Mouse (Mus musculus) limb, embryonic 14.5 days (tissue): ENCODE results near the gene Ugt1a6a. TPM values are rescaled to one million over a fixed set of nuclear protein-coding genes. Genes with fewer than 3 reads are reported as not detected.

ENCODE experiments used
- ATAC-seq: fragments of 200-750 bp; cut with Nextera tagmentation; 2 replicates; pipeline ENCODE4 v1.8.0; 2017; ENCODE audit warnings: low read depth, moderate number of reproducible peaks, moderate TSS enrichment; ENCODE audit not compliant: low FRiP score
- DNase-seq: peaks from one replicate; pipeline ENCODE4 v3.0.0-alpha.2; 2015; ENCODE audit warnings: low spot score
- H3K27ac ChIP-seq: fragments of 300-500 bp; sonication (generic); replicated peaks from 2 replicates; pipeline ENCODE4 v1.5.1; 2014; ENCODE audit warnings: low read depth, mild to moderate bottlenecking, low read length, moderate library complexity, mixed read lengths
- H3K27me3 ChIP-seq: fragments of 300-500 bp; sonication (generic); 2 replicates; pipeline ENCODE4 v1.6.1; 2014; ENCODE audit warnings: low read length, mixed read lengths; ENCODE audit not compliant: control insufficient read depth, insufficient read depth
- H3K36me3 ChIP-seq: fragments of 300-500 bp; sonication (generic); 2 replicates; pipeline ENCODE4 v1.6.1; 2014; ENCODE audit warnings: mild to moderate bottlenecking, low read length, moderate library complexity, mixed read lengths; ENCODE audit not compliant: control insufficient read depth, insufficient read depth
- H3K4me1 ChIP-seq: fragments of 300-500 bp; sonication (generic); 2 replicates; pipeline ENCODE4 v1.6.1; 2014; ENCODE audit warnings: antibody characterized with exemption, low read length, mixed read lengths; ENCODE audit not compliant: control insufficient read depth, insufficient read depth
- H3K4me2 ChIP-seq: fragments of 300-500 bp; sonication (generic); replicated peaks from 2 replicates; pipeline ENCODE4 v1.6.1; 2014; ENCODE audit warnings: low read depth, mild to moderate bottlenecking, low read length, moderate library complexity; ENCODE audit not compliant: severe bottlenecking
- H3K4me3 ChIP-seq: fragments of 300-500 bp; sonication (generic); replicated peaks from 2 replicates; pipeline ENCODE4 v1.5.1; 2014; ENCODE audit warnings: low read length
- H3K9ac ChIP-seq: fragments of 300-500 bp; sonication (generic); 2 replicates; pipeline ENCODE4 v1.6.1; 2014; ENCODE audit warnings: mild to moderate bottlenecking, low read depth, low read length, moderate library complexity; ENCODE audit not compliant: severe bottlenecking
- H3K9me3 ChIP-seq: fragments of 300-500 bp; sonication (generic); 2 replicates; pipeline ENCODE4 v1.6.1; 2016; ENCODE audit warnings: low read length; ENCODE audit not compliant: control insufficient read depth
- POLR2A ChIP-seq: fragments of 200-500 bp; IDR thresholded peaks from 2 replicates; pipeline ENCODE4 v1.8.0; 2012; ENCODE audit warnings: inconsistent platforms, mild to moderate bottlenecking, moderate library complexity, borderline replicate concordance; ENCODE audit not compliant: insufficient read depth, insufficient read length; ENCODE audit errors: extremely low read depth
- WGBS: fragments of 180-500 bp; shearing (Covaris S2); extraction: QIAGEN DNeasy Blood & Tissue Kit; methylation state at CpG from one replicate; pipeline ENCODE4 v1.1.7; 2014; 5-methylcytosine and 5-hydroxymethylcytosine counted together
- polyA plus RNA-seq, 2 experiments: library from polyadenylated mRNA; depleted of rRNA in 1 of 2; stranded (reverse) in 1 of 2; unstranded in 1 of 2; fragments of >200 nt; fragmentation: Nextera tagmentation in 1 of 2; extraction: Ambion mirVana in 1 of 2; gene quantifications; 2 replicates each; pipeline versions ENCODE4 v1.2.1 to v1.2.3; 2012 to 2014

Ugt1a6a gene
- polyA plus RNA-seq, 2 experiments = 2.3 to 5.4 TPM

DNA sequence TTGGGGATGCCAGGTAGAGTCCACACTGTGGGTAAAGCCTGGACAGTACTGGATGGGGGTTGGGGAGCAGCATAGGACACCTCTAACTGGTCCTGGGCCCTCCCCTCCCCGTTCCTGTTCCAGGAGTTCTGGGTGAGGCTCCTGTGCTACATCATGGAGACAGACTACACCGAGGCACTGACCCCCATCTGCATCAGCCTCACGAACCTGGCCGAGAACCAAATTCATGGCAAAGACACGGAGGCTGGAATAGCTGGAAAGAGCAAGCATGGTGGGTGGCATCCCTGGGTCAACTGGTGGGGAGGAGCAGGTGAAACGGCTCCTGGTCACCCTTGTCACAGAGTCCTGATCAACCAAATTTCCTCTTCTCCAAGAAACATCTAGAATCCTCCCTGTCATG is 104.2 kb downstream of the Ugt1a6a start:
- WGBS = 77% methylated on average over 6 of the region's 6 CpGs
- Histone ChIP-seq H3K27ac (no peak overlapping the region), H3K9me3 (peaks cover 94% of the 10 kb centered on the region), H3K4me3 (no peak overlapping the region), H3K9ac (no peak overlapping the region), H3K36me3 (no peaks in the 10 kb centered on the region), H3K4me1 (no peaks in the 10 kb centered on the region), H3K4me2 (no peak overlapping the region), H3K27me3 (no peaks in the 10 kb centered on the region)
- no peak for DNase-seq
- no peak for ATAC-seq
- TF ChIP-seq POLR2A = no peak

DNA sequence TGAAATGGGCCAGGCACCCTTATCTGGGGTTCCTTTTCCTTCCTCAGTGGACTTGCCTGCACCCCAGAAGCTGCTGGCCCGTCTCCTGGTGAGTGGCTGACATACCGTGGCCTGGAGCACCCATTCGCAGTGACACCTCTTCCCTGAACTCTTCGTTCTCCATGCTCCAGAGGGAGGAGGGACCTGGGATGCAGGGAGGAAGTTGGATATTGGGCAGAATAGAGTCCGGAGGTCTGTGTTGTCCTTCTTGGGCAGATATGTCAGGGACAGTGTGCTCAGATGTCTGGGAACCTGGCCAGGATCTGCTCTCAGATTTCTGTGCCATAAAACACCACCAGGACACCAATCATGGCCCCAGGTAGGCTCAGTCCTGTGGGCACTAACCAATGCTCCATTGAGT is 105.5 kb downstream of the Ugt1a6a start:
- Histone ChIP-seq H3K27me3 (no peaks in the 10 kb centered on the region), H3K27ac (no peak overlapping the region), H3K9ac (no peak overlapping the region), H3K4me3 (no peak overlapping the region), H3K36me3 (no peaks in the 10 kb centered on the region), H3K4me2 (no peak overlapping the region), H3K9me3 (peaks cover 93% of the 10 kb centered on the region), H3K4me1 (no peaks in the 10 kb centered on the region)
- ATAC-seq (no peak), DNase-seq (no peak)
- WGBS = 70% methylated on average over 5 of the region's 5 CpGs
- no peak for TF ChIP-seq POLR2A

DNA sequence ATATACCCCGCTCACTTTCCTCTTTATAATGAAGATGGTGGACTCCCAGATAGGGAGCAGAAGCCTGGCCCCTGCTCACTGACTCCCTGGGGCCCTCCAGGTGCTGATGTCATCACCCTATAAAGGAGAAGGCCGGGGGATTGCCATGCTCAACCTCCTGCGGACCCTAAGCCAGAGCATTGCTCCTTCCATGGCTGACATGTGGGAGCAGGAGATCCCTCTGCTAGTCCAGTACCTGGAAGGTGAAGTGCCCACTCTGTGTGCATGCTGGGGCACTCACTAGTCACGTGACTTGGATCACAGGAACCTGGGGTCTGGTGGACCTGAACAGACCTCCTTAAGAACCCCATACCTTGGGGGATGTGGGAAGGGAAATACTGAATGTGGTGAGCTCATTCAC is 106.0 kb downstream of the Ugt1a6a start:
- Histone ChIP-seq H3K27me3 (no peaks in the 10 kb centered on the region), H3K4me1 (no peaks in the 10 kb centered on the region), H3K4me3 (no peak overlapping the region), H3K27ac (no peak overlapping the region), H3K9ac (no peak overlapping the region), H3K36me3 (no peaks in the 10 kb centered on the region), H3K4me2 (no peak overlapping the region), H3K9me3 (peaks cover 93% of the 10 kb centered on the region)
- ATAC-seq = no peak
- DNase-seq = no peak
- WGBS = 75% methylated on average over 4 of the region's 4 CpGs
- no peak for TF ChIP-seq POLR2A

DNA sequence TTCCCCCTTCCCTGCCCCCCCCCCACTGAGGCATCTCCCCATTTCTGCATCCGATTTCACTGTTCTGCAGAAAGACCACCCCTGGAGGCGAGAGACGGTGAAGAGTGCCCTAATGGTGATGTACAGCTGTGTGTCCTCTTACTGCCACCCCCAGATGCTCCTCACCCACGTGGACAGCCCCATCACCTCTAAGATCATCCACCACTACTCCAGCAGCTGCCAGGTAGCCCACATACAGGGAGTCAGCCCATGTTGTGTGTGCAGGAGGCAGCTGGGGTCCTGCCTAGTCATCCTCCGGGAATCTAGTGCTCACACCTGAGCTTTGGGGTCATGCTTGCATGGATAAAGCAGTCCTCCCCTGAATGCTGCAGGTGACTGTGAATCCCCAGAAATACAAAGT is 109.3 kb downstream of the Ugt1a6a start:
- Histone ChIP-seq H3K27me3 (no peaks in the 10 kb centered on the region), H3K4me2 (no peak overlapping the region), H3K4me1 (no peaks in the 10 kb centered on the region), H3K36me3 (no peaks in the 10 kb centered on the region), H3K9me3 (peaks cover 94% of the 10 kb centered on the region), H3K9ac (no peak overlapping the region), H3K4me3 (no peak overlapping the region), H3K27ac (no peak overlapping the region)
- DNase-seq = no peak
- 60% methylated on average over 5 of the region's 5 CpGs for WGBS
- no peak for TF ChIP-seq POLR2A
- no peak for ATAC-seq

DNA sequence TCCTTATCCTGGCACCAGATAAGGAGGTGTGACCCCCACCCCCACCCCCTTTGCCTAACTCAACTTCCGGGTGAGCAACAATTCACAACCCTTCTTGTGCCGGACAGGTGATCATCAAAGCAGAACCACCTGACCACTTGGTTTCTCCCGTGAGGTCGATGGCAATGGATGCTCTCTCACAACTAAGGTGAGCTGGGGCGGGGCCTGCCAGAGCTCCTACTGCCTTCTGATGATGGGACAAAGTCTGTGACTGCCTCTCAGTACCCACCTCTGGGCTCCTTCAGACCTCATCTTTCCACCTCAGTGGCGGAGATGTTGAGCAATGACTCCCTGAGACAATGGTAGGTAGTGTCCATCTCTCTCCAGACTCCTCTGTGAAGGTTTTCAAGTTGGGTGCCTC is 111.3 kb downstream of the Ugt1a6a start:
- no peak overlapping the region for H3K9ac ChIP-seq
- WGBS = 75% methylated on average over 6 of the region's 6 CpGs
- peaks cover 94% of the 10 kb centered on the region for H3K9me3 ChIP-seq
- DNase-seq (no peak), ATAC-seq (no peak)
- no peak for TF ChIP-seq POLR2A
- no peak overlapping the region for H3K4me3 ChIP-seq
- H3K4me1 ChIP-seq = no peaks in the 10 kb centered on the region
- no peak overlapping the region for H3K27ac ChIP-seq
- no peaks in the 10 kb centered on the region for H3K36me3 ChIP-seq
- H3K27me3 ChIP-seq = no peaks in the 10 kb centered on the region
- H3K4me2 ChIP-seq = no peak overlapping the region

DNA sequence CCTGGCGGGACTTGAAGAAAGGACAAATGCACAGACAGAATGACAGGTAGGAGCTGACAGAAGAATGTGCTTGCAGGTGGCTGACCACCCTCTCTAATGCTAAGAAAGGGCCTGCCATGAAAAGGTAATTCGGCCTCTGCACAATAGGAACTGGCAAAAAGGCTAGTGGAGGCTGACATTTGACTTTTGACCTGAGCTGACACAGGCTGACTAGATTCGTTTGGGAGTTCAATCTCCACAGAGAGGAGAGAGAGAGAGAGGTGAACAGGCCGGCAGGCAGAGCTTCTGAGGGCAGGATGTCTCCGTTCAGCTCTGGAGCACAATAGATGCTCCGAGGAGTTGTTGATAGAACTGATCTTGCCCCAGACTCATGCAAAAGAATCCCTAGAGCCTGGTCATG is 111.8 kb downstream of the Ugt1a6a start:
- H3K27me3 ChIP-seq = no peaks in the 10 kb centered on the region
- no peak overlapping the region for H3K4me3 ChIP-seq
- no peak for ATAC-seq
- no peak overlapping the region for H3K27ac ChIP-seq
- H3K4me1 ChIP-seq = no peaks in the 10 kb centered on the region
- H3K4me2 ChIP-seq = no peak overlapping the region
- WGBS = 47% methylated on average over 6 of the region's 6 CpGs
- no peak for DNase-seq
- no peak overlapping the region for H3K9ac ChIP-seq
- H3K9me3 ChIP-seq = peaks cover 92% of the 10 kb centered on the region
- TF ChIP-seq POLR2A = no peak
- H3K36me3 ChIP-seq = no peaks in the 10 kb centered on the region
